Mouse (Mus musculus): ENCODE data around the gene Tbc1d22a.

Tbc1d22a gene

GRCm38 (mm10) chr15:86449236-86449635, 235.0 kb downstream of the Tbc1d22a start:
- no peak for DNase-seq (ENCODE audit: low spot score)

- DNase-seq (ENCODE audit: low spot score) = no peak
These were observed 235.5 kb downstream of the Tbc1d22a start for GRCm38 (mm10) chr15:86449794-86450193.

DNA sequence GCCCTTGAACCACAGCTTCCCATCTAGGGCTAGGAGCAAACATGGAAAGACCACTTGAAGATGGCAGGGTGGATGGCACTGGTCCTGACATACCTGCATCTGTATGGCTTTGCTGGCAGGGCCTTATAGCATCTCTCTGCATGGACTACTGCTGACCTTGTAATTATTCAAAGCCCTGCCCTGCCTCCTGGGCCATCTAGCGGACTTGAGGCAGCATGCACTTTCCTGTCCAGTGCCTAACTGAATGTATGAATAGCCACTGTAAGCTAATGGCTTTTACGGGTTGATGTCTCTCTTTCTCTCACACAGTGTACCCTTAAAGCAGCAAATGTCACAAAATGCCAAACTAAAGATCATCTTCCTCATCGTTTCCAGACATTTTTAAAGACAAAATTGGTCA, 245.2 kb downstream of the Tbc1d22a start:
- DNase-seq (ENCODE audit: low spot score) = no peak

GRCm38 (mm10) chr15:86462636-86463035, 248.4 kb downstream of the Tbc1d22a start:
- DNase-seq (ENCODE audit: low spot score) = no peak

GRCm38 (mm10) chr15:86468082-86468481, 253.8 kb downstream of the Tbc1d22a start:
- DNase-seq (ENCODE audit: low spot score) = no peak

DNA sequence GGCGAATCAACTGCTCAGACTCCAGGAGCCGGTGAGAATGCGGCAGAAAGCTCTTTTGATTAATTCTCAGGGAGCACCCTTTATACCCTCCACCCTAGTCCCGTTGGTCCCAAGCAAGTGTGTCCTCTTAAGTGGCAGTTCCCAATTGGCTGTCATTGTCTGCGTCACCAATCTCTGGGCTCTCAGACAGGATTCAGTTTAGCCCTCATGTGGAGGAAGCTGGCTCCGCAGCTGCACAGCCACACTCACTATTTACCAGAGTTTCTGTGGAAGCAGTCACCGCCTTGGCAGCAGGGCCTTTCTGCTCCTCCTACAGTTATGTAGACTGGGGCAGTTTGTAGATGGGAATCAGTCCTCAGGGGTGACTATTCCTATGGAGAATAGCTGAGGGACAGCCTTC, 256.9 kb downstream of the Tbc1d22a start:
- DNase-seq (ENCODE audit: low spot score) = no peak

GRCm38 (mm10) chr15:86473473-86473872, 259.2 kb downstream of the Tbc1d22a start:
- DNase-seq (ENCODE audit: low spot score) = no peak

DNA sequence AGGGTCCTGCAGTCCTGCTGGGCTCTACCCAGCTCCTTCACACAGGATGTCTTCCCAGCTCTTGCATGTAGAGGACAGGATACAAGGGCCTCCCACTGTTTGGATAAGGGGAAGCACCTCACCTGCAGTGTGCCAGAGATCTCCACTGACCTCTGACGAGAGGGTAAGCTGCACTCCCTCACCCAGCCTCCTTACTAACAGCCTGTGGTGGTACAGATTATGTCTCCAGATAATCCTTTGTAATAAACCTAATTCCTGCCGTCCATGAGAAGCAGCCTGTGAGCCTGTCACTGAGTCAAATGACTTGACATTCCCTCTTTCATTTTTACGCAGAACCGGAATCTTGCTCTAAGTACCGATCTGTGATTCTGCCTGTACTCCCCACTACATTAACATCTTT, 260.7 kb downstream of the Tbc1d22a start:
- DNase-seq (ENCODE audit: low spot score) = no peak

- DNase-seq (ENCODE audit: low spot score) = no peak
These were observed 262.2 kb downstream of the Tbc1d22a start for GRCm38 (mm10) chr15:86476483-86476882.

- DNase-seq (ENCODE audit: low spot score) = no peak
These were observed 262.8 kb downstream of the Tbc1d22a start for GRCm38 (mm10) chr15:86477032-86477431.

DNA sequence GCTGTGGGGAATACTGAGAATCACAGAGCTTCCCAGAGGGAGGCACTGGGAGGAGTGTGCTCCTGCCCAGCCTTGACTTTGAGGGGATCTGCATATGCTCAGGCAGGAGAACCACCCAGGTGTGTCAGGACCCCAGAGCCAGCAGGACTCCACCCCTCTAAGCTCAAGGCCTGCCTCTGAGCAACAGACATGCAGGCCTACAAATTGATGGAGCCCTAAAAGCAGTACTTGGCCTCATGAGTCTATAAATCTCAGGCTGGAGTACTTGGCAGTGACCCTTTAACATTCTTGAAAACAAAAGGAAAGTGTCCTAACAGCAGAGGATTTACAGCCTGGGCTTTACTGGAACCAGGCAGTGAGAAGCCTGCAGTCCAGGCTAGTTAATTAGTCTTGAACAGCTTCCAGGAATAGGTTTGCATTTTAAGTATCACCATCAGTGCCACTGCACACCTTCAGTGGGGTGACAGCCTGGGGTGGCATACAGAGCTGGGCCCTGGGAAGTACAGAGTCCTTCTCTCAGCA, 263.3 kb downstream of the Tbc1d22a start:
- no peak for DNase-seq (ENCODE audit: low spot score)

- DNase-seq (ENCODE audit: low spot score) = peak; percentile 12
These were observed 264.6 kb downstream of the Tbc1d22a start for GRCm38 (mm10) chr15:86478685-86479502.

DNA sequence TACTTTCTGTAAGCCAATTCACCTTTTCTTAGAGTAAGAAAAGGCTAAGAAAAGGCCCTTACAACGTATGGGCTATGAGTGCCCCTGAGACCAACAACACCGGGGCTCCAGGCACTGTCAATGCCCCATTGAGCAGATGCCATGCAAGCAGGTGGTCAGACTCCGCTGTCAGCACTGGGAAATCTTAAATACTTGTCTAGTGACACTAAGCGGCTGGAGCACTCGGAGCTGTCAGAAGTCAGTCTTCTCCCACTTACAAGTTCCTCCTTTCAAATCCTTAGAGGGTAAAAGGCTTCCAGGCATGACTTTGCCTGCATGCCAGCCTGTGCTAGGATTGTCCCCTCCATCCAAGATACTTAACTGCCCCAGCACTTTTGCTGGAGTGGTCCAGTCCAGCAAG, 268.1 kb downstream of the Tbc1d22a start:
- no peak for DNase-seq (ENCODE audit: low spot score)

DNA sequence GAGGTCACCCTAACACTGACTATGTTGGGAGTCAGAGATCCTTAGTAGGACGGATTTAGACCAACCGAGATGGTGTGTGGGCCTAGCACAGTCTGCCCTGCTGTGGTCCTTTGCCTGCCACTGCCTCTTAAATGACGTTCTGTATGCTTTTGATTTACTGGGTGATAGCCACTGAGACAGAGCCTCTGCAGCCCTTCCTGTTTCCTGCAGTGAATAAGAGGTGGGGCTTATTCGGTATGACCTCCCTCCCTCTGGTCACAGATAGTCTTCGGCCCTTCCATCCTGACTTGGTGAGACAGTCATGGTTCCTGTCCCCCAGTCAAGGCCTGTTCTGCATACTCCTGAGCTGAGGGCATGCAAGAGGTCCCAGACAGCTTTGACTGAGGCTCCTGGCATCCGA, 271.6 kb downstream of the Tbc1d22a start:
- no peak for DNase-seq (ENCODE audit: low spot score)

- DNase-seq (ENCODE audit: low spot score) = no peak
These were observed 273.1 kb downstream of the Tbc1d22a start for GRCm38 (mm10) chr15:86487359-86487758.

DNA sequence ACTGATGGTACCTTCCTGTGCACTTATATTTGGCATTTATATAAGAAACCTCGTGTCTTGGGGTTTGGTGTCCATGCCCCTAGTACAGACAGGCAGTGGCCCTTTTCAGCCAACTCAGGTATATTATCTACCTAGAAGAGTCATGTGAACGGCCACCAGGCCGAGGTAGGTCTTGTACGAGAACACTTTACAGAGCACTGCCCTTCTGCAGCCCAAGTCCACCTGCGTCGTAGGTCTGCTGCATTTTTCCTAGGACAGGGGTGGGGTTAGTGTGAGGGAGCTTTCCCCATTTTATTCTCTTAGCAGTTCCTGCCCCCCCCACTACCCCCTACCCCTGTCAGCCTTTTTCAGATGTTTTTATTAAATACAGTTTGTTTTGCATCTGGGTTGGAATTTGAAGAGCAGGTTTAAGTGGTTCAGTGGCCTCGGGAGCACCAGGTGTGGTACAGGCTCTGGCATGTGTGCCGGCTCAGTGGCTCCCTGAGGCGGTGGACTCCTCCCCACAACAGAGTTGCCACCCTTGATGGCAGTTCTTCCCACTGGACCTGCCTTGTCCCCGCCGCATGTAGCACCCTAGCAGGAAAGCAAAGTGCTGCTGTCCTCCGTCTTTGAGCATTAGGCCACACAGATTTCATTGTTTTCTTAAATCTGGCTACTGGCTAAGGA, 277.3 kb downstream of the Tbc1d22a start:
- no peak for DNase-seq (ENCODE audit: low spot score)

DNA sequence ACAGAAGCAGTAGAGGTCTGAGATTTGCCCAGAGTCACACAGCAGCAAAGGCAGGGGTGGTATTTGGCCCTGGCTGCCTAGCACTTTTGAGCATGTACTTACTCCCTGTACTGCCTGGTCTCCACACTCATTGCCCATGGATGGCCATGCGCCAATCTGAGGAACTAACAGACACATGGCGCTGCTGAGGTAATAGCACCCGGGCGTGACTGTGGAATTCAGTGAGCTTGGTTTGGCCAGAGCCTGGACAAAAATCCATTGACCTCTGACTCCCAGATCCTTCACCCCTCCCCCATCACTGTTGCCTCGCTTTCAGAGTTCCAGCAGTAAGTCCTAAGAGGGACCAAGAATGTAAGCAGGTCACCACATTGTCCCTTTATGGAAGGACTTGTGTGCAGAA, 278.4 kb downstream of the Tbc1d22a start:
- DNase-seq (ENCODE audit: low spot score) = peak; percentile 76

- DNase-seq (ENCODE audit: low spot score) = no peak
These were observed 281.9 kb downstream of the Tbc1d22a start for GRCm38 (mm10) chr15:86496209-86496608.

DNA sequence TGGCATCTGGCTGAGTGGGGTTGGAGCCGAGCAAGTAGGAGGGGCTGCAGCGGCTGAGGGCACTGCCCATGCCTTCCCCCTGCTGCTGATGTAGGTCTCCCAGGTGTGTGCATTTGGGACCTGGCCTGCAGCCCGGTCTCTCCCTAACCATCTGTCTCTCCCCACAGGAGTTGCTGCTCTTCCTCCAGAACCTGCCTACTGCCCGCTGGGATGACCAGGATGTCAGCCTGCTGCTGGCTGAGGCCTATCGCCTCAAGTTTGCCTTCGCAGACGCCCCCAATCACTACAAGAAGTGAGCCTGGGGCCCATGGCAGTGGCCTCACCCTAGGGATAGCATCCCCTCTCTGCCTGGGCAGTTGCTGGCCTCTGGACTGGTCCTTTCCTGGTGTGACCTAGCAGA, 282.4 kb downstream of the Tbc1d22a start:
- no peak for DNase-seq (ENCODE audit: low spot score)

- no peak for DNase-seq (ENCODE audit: low spot score)
These were observed 286.3 kb downstream of the Tbc1d22a start for GRCm38 (mm10) chr15:86500536-86500935.

GRCm38 (mm10) chr15:86503413-86503812, 289.2 kb downstream of the Tbc1d22a start:
- no peak for DNase-seq (ENCODE audit: low spot score)

GRCm38 (mm10) chr15:86506666-86507065, 292.4 kb downstream of the Tbc1d22a start:
- DNase-seq (ENCODE audit: low spot score) = no peak

DNA sequence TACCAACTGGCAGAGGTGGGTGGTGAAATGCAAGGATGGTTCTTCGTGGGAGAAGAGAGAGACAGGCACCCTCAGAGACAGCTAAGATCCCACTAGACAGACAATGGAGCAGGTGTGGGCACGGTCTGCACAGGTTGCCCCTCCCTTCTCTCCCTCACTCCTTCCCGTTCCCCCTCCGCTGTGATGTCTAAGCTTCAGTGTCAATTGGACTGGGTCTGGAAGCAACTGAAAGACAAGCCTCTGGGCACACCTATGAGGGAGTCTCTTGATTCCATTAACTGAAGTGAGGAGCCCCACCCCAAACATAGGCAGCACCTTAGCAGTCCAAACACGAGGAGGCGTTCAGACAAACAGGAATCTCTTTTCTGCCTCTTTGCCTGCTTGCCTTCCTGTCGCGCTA, 293.3 kb downstream of the Tbc1d22a start:
- DNase-seq (ENCODE audit: low spot score) = no peak

Data from adipocyte (in vitro differentiated cells).